Mouse (Mus musculus) intestine, postnatal 0 days (tissue): ENCODE measurements around the gene Gga1. TPM values are rescaled to one million over a fixed set of nuclear protein-coding genes. Genes with fewer than 3 reads are reported as not detected.

ENCODE experiments used
- ATAC-seq: fragments of 200-750 bp; cut with Nextera tagmentation; 2 replicates; pipeline ENCODE4 v1.8.0; 2017; ENCODE audit warnings: mild to moderate bottlenecking, moderate TSS enrichment, moderate library complexity
- H3K27ac ChIP-seq: fragments of 300-500 bp; sonication (generic); 2 replicates; pipeline ENCODE4 v1.5.1; 2014; ENCODE audit warnings: mild to moderate bottlenecking, low read depth, low read length, moderate library complexity
- H3K27me3 ChIP-seq: fragments of 300-500 bp; sonication (generic); replicated peaks from 2 replicates; pipeline ENCODE4 v1.6.1; 2014; ENCODE audit warnings: low read length, mixed read lengths; ENCODE audit not compliant: control insufficient read depth, insufficient read depth
- H3K36me3 ChIP-seq: fragments of 300-500 bp; sonication (generic); 2 replicates; pipeline ENCODE4 v1.6.1; 2014; ENCODE audit warnings: mild to moderate bottlenecking, moderate library complexity; ENCODE audit not compliant: control insufficient read depth, insufficient read depth
- H3K4me1 ChIP-seq: fragments of 300-500 bp; sonication (generic); replicated peaks from 2 replicates; pipeline ENCODE4 v1.6.1; 2014; ENCODE audit warnings: antibody characterized with exemption, low read length, mixed read lengths; ENCODE audit not compliant: control insufficient read depth, insufficient read depth
- H3K4me2 ChIP-seq: fragments of 300-500 bp; sonication (generic); replicated peaks from 2 replicates; pipeline ENCODE4 v1.6.1; 2014; ENCODE audit warnings: low read depth, mild to moderate bottlenecking, moderate library complexity
- H3K4me3 ChIP-seq: fragments of 300-500 bp; sonication (generic); 2 replicates; pipeline ENCODE4 v1.5.1; 2014; ENCODE audit warnings: low read depth, low read length
- H3K9ac ChIP-seq: fragments of 300-500 bp; sonication (generic); 2 replicates; pipeline ENCODE4 v1.6.1; 2014; ENCODE audit warnings: mild to moderate bottlenecking, low read depth, low read length
- H3K9me3 ChIP-seq: fragments of 300-500 bp; sonication (generic); 2 replicates; pipeline ENCODE4 v1.6.1; 2016; ENCODE audit warnings: mixed run types; ENCODE audit not compliant: control insufficient read depth
- CTCF ChIP-seq: sonication (generic); IDR thresholded peaks from 2 replicates; pipeline ENCODE4 v1.5.1; 2016; ENCODE audit warnings: low read depth, mild to moderate bottlenecking, control low read depth, antibody characterized with exemption, moderate library complexity
- WGBS: fragments of 180-500 bp; shearing (Covaris S2); extraction: QIAGEN DNeasy Blood & Tissue Kit; methylation state at CpG from one replicate; pipeline ENCODE4 v1.1.7; 2014; 5-methylcytosine and 5-hydroxymethylcytosine counted together
- polyA plus RNA-seq: library from polyadenylated mRNA; unstranded; fragments of >200 nt; fragmentation: Nextera tagmentation; extraction: Ambion mirVana; gene quantifications from 2 replicates; pipeline ENCODE4 v1.2.1, GENCODE M21; 2015

Gga1 gene
- polyA plus RNA-seq, 1 experiment from 2014 or later = 40.1 TPM

DNA sequence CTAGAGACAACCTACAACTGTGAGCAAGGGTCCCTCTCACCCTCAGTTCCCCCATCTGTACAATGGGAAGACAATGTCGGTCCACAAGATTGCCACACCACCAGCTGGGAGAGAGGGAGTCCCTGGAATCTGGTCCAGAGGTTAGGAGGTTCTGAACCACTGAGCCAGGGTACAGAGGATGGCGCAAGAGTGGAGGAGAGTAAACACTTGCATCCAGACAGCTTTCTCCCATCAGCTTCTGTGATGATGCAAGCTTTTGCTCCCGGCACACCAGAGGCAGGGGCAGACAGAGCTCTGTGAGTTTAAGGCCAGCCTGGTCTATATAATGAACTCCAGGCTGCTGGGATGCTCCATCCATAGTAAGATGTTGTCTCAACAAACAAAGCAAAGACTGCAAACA is 36.7 kb upstream of the Gga1 start:
- Histone ChIP-seq H3K9ac (no peak overlapping the region), H3K27me3 (no peaks in the 10 kb centered on the region), H3K27ac (peak overlapping the region; percentile 35; the same call in 1 of the 2 replicates), H3K4me1 (peaks cover 2% of the 10 kb centered on the region), H3K9me3 (no peaks in the 10 kb centered on the region), H3K36me3 (no peaks in the 10 kb centered on the region), H3K4me3 (no peak overlapping the region), H3K4me2 (no peak overlapping the region)
- TF ChIP-seq CTCF = no peak
- 46% methylated on average over 3 of the region's 3 CpGs for WGBS
- no peak for ATAC-seq

DNA sequence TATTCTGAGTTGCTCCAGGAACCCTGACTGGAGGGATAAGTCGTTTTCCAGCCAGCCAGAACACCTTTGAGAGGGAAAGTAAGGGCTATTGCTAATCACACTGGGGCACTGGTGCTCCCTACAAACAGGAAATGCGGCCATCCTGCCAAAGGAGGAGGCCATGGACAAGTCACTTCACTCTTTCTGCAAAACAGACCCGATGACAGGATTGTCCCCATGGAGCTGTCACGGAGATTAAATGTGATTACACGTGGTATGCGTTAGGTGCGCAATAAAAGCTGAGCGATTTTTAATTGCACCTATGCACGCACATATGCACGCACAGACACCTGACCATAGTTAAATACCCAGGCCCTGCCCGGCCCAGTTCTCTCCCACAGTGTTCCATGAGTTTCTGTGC is 36.2 kb upstream of the Gga1 start:
- no peak for ATAC-seq
- Histone ChIP-seq H3K9me3 (no peaks in the 10 kb centered on the region), H3K4me3 (no peak overlapping the region), H3K4me1 (peaks cover 6% of the 10 kb centered on the region), H3K9ac (no peak overlapping the region), H3K27me3 (no peaks in the 10 kb centered on the region), H3K4me2 (no peak overlapping the region), H3K36me3 (no peaks in the 10 kb centered on the region), H3K27ac (0 out of 2 replicates have a peak overlapping the region, but pooled peaks have one; percentile 35)
- TF ChIP-seq CTCF = no peak
- WGBS = 61% methylated on average over 11 of the region's 11 CpGs

DNA sequence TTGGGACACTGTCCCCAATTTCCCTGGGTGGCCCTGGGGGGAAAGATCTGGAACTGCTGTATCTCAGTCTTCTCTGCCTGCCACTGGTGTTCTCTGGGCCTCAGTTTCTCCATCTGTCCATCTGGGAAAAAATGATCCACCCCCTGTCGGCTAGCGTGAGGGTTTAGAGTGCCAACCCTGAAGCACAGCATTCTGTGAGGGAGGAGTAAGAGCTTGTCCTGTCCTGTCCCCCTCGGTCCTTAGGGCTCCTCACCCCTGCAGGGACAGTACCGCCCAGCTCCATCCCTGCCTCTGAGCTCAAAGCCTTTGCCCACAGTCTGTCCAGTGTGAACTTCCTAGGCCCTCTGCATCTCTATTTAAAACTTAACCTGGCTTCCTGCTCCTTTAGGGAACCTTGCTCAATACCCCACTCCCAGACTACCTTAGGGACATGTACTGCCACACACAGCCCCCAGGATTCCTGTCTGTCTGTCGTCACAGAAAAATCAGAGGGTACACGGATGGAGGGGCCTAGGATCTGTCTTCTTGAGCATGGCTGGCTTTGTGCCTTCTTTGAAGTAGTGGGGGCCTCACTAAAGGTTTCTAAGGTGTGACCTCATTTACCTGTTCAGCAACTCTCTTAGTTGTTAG is 35.7 kb upstream of the Gga1 start:
- Histone ChIP-seq H3K4me1 (peaks cover 9% of the 10 kb centered on the region), H3K9ac (no peak overlapping the region), H3K27me3 (no peaks in the 10 kb centered on the region), H3K27ac (no peak overlapping the region), H3K4me2 (no peak overlapping the region), H3K9me3 (no peaks in the 10 kb centered on the region), H3K4me3 (no peak overlapping the region), H3K36me3 (no peaks in the 10 kb centered on the region)
- 74% methylated on average over 6 of the region's 6 CpGs for WGBS
- ATAC-seq = no peak
- no peak for TF ChIP-seq CTCF

DNA sequence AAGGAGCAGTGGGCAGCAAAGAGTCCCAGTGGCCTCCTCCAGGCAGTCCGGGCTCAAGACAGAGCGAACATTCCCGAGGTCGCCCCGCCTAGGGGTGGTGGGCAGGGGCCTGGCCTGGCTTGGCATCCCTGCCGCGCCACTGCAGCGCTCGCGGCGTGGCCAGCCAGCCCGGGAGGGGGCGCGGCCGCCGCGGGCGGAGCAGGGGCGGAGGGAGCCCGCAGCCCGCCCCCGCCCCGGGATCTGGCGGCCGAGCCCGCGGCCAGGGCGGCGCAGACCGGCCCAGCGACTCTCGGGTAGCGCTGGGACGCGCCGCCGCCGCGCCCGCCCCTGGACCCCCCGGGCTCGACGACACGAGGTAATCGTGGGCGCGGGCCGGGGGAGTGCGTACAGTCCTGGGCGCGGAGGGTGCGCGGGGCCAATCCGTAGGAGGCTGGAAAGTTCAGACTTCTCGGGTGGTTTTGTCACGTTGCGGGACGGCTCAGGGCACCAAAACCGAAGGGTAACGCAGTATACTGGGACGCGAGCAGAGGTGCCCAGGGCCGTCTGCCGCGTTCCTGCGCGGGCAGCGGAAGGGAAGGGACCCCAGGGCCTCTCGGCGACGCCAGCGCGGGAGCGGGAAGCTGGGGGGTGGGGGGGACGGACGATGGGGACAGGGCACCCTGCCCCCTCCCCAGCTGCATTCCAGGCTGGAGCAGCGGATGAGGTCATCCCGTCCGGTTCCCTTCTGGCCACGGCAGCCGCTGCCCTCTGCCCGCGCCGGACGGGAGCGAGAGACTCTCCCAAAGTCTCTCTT is 34.4 kb upstream of the Gga1 start, which contains the start of gene Cdc42ep1:
Gene Cdc42ep1 (plus strand): TSS at position 254 of the 793 bp plus-strand sequence.
- Histone ChIP-seq H3K27ac (peak within 1 kb of the TSS; percentile 91), H3K9ac (peak within 1 kb of the TSS; percentile 85), H3K9me3 (no peaks in the 10 kb centered on the region), H3K4me2 (peak within 1 kb of the TSS; percentile 92), H3K4me1 (peaks cover 9% of the 10 kb centered on the region), H3K4me3 (peak within 1 kb of the TSS; percentile 68), H3K36me3 (peaks cover 6% of the 10 kb centered on the region; the same call in 1 of the 2 replicates), H3K27me3 (no peaks in the 10 kb centered on the region)
- under 1% methylated on average over 62 of the region's 86 CpGs for WGBS
- ATAC-seq = peak; percentile 61
- peak; percentile 37 for TF ChIP-seq CTCF

DNA sequence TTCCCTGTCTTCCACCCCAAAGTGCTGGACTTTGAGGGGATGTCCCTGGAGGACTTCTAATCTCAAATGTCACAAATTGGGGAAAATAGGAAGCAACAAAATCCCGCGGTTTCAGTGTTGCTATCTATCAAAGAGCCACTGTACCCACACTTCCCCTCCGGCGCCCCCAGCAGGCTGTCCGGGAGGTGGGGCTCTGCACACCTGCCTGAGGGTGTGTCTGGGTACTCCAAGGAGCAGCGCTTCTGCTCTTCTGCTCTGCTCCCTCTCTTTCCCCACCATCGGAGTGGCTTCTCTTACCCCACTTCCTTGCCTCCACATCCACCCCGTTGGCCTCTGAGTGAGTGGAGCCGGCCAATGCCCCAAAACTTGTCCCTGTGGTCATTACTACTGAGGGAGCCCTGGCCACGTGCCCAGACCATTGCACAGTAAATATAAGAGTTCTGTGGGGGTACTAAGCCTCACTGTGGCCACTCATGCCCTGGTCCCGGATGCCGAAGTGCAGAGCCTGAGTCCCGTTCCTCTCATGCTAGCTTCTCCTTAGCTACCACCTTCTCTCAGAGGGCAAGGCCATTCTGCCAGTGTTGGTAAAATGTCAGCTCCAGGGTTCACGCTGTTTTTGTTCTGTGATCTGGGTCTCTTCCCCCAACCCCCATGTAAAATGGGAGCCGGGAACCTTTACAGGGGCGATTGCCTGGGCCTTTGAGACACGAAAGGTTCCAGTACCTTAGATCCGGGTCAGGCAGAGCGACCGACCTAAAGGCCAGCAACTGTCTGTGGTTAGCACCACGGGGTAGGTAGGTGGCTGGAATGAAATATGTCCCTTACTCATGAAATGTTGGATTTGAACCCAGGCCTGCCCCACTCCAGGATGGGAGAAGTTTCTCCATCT is 33.2 kb upstream of the Gga1 start:
- peak overlapping the region; percentile 68 for H3K4me3 ChIP-seq
- peak overlapping the region; percentile 92 for H3K4me2 ChIP-seq
- TF ChIP-seq CTCF = peak; percentile 57
- peak overlapping the region; percentile 85 for H3K9ac ChIP-seq
- H3K27me3 ChIP-seq = no peaks in the 10 kb centered on the region
- peaks cover 11% of the 10 kb centered on the region; the same call in 1 of the 2 replicates for H3K36me3 ChIP-seq
- peaks cover 9% of the 10 kb centered on the region for H3K4me1 ChIP-seq
- ATAC-seq = peak; percentile 29; the same call in 1 of the 2 replicates
- H3K27ac ChIP-seq = peak overlapping the region; percentile 91
- H3K9me3 ChIP-seq = no peaks in the 10 kb centered on the region
- WGBS = 19% methylated on average over 21 of the region's 21 CpGs
